In genomic region chr16:85898391-85898790, GRCm38 (mm10) we compare ENCODE assay signal across 8 mouse cellular contexts. TPM values are rescaled to one million over a fixed set of nuclear protein-coding genes. Genes with fewer than 3 reads are reported as not detected.
DNase-seq lines count a peak whose midpoint lies in the region; ATAC-seq and TF ChIP-seq lines count a peak whose summit lies in the region.

No protein-coding gene starts in this region.

- H3K36me3 ChIP-seq in heart, embryonic 15.5 days, result no peaks in the 10 kb centered on the region
- H3K36me3 ChIP-seq in limb, embryonic 13.5 days, result 0 out of 2 replicates have a peak, but pooled peaks cover 10% of the 10 kb centered on the region
- no peaks in the 10 kb centered on the region for H3K36me3 ChIP-seq in forebrain, embryonic 12.5 days (replicated peaks)
- H3K36me3 ChIP-seq in thymus, adult 2 months (ENCODE audit: control insufficient read depth, insufficient read depth, low read length), result no peaks in the 10 kb centered on the region

- H3K27ac ChIP-seq in heart, embryonic 15.5 days, result peak overlapping the region; percentile 64; the same call in 1 of the 2 replicates
- H3K27ac ChIP-seq in limb, embryonic 13.5 days, result peak overlapping the region; percentile 63; the same call in 1 of the 2 replicates
- H3K27ac ChIP-seq in forebrain, embryonic 12.5 days, result no peak overlapping the region
- no peak overlapping the region for H3K27ac ChIP-seq in thymus, adult 2 months (ENCODE audit: control insufficient read depth, insufficient read depth, low read length)

- peaks cover 8% of the 10 kb centered on the region for H3K27me3 ChIP-seq in heart, embryonic 15.5 days
- peaks cover 19% of the 10 kb centered on the region for H3K27me3 ChIP-seq in limb, embryonic 13.5 days
- H3K27me3 ChIP-seq in forebrain, embryonic 12.5 days, result peaks cover 35% of the 10 kb centered on the region
- no peaks in the 10 kb centered on the region; the same call in 1 of the 2 replicates for H3K27me3 ChIP-seq in thymus, adult 2 months (ENCODE audit: control insufficient read depth, insufficient read depth, low read length)

- H3K4me3 ChIP-seq in heart, embryonic 15.5 days, result peak overlapping the region; percentile 66
- H3K4me3 ChIP-seq in limb, embryonic 13.5 days, result peak overlapping the region; percentile 59
- H3K4me3 ChIP-seq in forebrain, embryonic 12.5 days (replicated peaks), result no peak overlapping the region
- H3K4me3 ChIP-seq in thymus, adult 2 months (ENCODE audit: control insufficient read depth, insufficient read depth, low read length), result no peak overlapping the region

- no peaks in the 10 kb centered on the region for H3K9me3 ChIP-seq in heart, embryonic 15.5 days (replicated peaks)
- H3K9me3 ChIP-seq in limb, embryonic 13.5 days, result no peaks in the 10 kb centered on the region
- no peaks in the 10 kb centered on the region for H3K9me3 ChIP-seq in forebrain, embryonic 12.5 days

- DNase-seq in retina, postnatal 1 day, result peak; percentile 6
- no peak for DNase-seq in retina, embryonic 14.5 days (ENCODE audit: low spot score)
- peak; percentile 17 for DNase-seq in testis, postnatal 14 days (ENCODE audit: low spot score)
- no peak for DNase-seq in right cerebral cortex, postnatal 10 days (ENCODE audit: low spot score in 2 of 2)
- no peak for DNase-seq in thymus, adult 2 months

- no peak for ATAC-seq in heart, embryonic 15.5 days (replicated peaks; ENCODE audit: insufficient number of reproducible peaks, insufficient read depth, low FRiP score, low read depth)
- ATAC-seq in limb, embryonic 13.5 days (ENCODE audit: low FRiP score, low read depth), result no peak; the same call in 1 of the 2 replicates
- no peak for ATAC-seq in forebrain, embryonic 12.5 days (ENCODE audit: low FRiP score)

- no peak for TF ChIP-seq POLR2A in thymus, adult 2 months (IDR thresholded peaks at IDR 0.05; ENCODE audit: control insufficient read depth, extremely low read depth, insufficient read depth, low read length, poor library complexity)

- 48% methylated on average over 4 of the region's 4 CpGs for WGBS in heart, embryonic 15.5 days
- WGBS in limb, embryonic 13.5 days, result 38% methylated on average over 4 of the region's 4 CpGs
- 79% methylated on average over 4 of the region's 4 CpGs for WGBS in forebrain, embryonic 12.5 days
- 80% methylated on average over 4 of the region's 4 CpGs for WGBS in thymus, adult 2 months

- H3K4me2 ChIP-seq in heart, embryonic 15.5 days, result peak overlapping the region; percentile 97
- H3K4me2 ChIP-seq in limb, embryonic 13.5 days (replicated peaks), result peak overlapping the region; percentile 95
- H3K4me2 ChIP-seq in forebrain, embryonic 12.5 days, result no peak overlapping the region; the same call in 1 of the 2 replicates

- H3K4me1 ChIP-seq in heart, embryonic 15.5 days (replicated peaks), result peaks cover 22% of the 10 kb centered on the region
- H3K4me1 ChIP-seq in limb, embryonic 13.5 days, result peaks cover 53% of the 10 kb centered on the region
- peaks cover 18% of the 10 kb centered on the region for H3K4me1 ChIP-seq in forebrain, embryonic 12.5 days
- H3K4me1 ChIP-seq in thymus, adult 2 months (replicated peaks; ENCODE audit: control insufficient read depth, insufficient read depth, low read length), result no peaks in the 10 kb centered on the region

- H3K9ac ChIP-seq in heart, embryonic 15.5 days, result no peak overlapping the region
- 0 out of 2 replicates have a peak overlapping the region, but pooled peaks have one; percentile 48 for H3K9ac ChIP-seq in limb, embryonic 13.5 days
- H3K9ac ChIP-seq in forebrain, embryonic 12.5 days, result no peak overlapping the region

- TF ChIP-seq CTCF in thymus, adult 2 months (IDR thresholded peaks at IDR 0.05; ENCODE audit: borderline replicate concordance, control insufficient read depth, extremely low read depth, insufficient read depth, low read length, poor library complexity), result no peak

RNA-seq across cellular contexts. Expression of gene Adamts5, which starts 3.2 kb away (rescaled TPM):
- polyA plus RNA-seq in heart, embryonic 15.5 days (2015; fragmentation: Nextera tagmentation; extraction: Ambion mirVana), result 3.8 and 5.4 TPM in 2 replicates
- polyA plus RNA-seq in limb, embryonic 13.5 days (2015; fragmentation: Nextera tagmentation; extraction: Ambion mirVana), result 8.8 and 9.5 TPM in 2 replicates
- 1.4 TPM in 2 replicates for polyA plus RNA-seq in forebrain, embryonic 12.5 days (2016; fragmentation: Nextera tagmentation; extraction: Ambion mirVana)
- polyA plus RNA-seq in thymus, adult 2 months (2012; rRNA removed), result 0.54 and 0.55 TPM in 2 replicates

Comparison
In these comparisons a context has a peak if more than half of its experiments do, and no peak if none do; other contexts are left out.
1. DNase-seq: peak in retina, postnatal 1 day (single experiment) and testis, postnatal 14 days (single experiment); none in retina, embryonic 14.5 days (single experiment), right cerebral cortex, postnatal 10 days (0 of 2) and thymus, adult 2 months (single experiment).
2. H3K27ac ChIP-seq: peak in heart, embryonic 15.5 days (single experiment) and limb, embryonic 13.5 days (single experiment); none in forebrain, embryonic 12.5 days (single experiment) and thymus, adult 2 months (single experiment).
3. H3K4me3 ChIP-seq: peak in heart, embryonic 15.5 days (single experiment) and limb, embryonic 13.5 days (single experiment); none in forebrain, embryonic 12.5 days (single experiment) and thymus, adult 2 months (single experiment).